Mouse (Mus musculus) forelimb bud, embryonic 11.5 days (tissue): ENCODE results near the gene Rxrb.

ENCODE experiments used
- DNase-seq: peaks from one replicate; pipeline ENCODE4 v3.0.0-alpha.2; 2012; ENCODE audit warnings: low read depth, low spot score

Rxrb gene

GRCm38 (mm10) chr17:34045941-34046340, 14.3 kb downstream of the Rxrb start:
- DNase-seq = no peak

- no peak for DNase-seq
Observed at GRCm38 (mm10) chr17:34047404-34048050, 15.9 kb downstream of the Rxrb start.

- DNase-seq = no peak
Observed at GRCm38 (mm10) chr17:34057224-34057623, 25.6 kb downstream of the Rxrb start.

GRCm38 (mm10) chr17:34068864-34069263, 37.3 kb downstream of the Rxrb start:
- DNase-seq = no peak

GRCm38 (mm10) chr17:34072091-34072490, 40.5 kb downstream of the Rxrb start:
- no peak for DNase-seq

- peak; percentile 68 for DNase-seq
Observed at GRCm38 (mm10) chr17:34075271-34075670, 43.7 kb downstream of the Rxrb start.

- peak; percentile 84 for DNase-seq
Observed at GRCm38 (mm10) chr17:34077549-34077948, 45.9 kb downstream of the Rxrb start.

- DNase-seq = no peak
Observed at GRCm38 (mm10) chr17:34078148-34078547, 46.5 kb downstream of the Rxrb start.

GRCm38 (mm10) chr17:34079002-34079401, 47.4 kb downstream of the Rxrb start:
- DNase-seq = no peak

- DNase-seq = peak; percentile 51
Observed at GRCm38 (mm10) chr17:34079621-34080020, 48.0 kb downstream of the Rxrb start.

GRCm38 (mm10) chr17:34083104-34083503, 51.5 kb downstream of the Rxrb start:
- DNase-seq = no peak

GRCm38 (mm10) chr17:34087386-34087785, 55.8 kb downstream of the Rxrb start:
- DNase-seq = no peak
